Mouse (Mus musculus): ENCODE measurements around the gene Smok2b. TPM values are rescaled to one million over a fixed set of nuclear protein-coding genes. Genes with fewer than 3 reads are reported as not detected.
"Not testable (repeated sequence)": the region's sequence is repeated elsewhere in the genome, so short reads cannot be mapped to it uniquely, and the experiment has no call there.

The Smok2b gene
- polyA plus RNA-seq, 1 experiment = not detected

GRCm38 (mm10) chr17:13206491-13206890 lies 23.6 kb upstream of the Smok2b start:
- Histone ChIP-seq H3K4me3 (ENCODE audit: insufficient read depth, low read length) (no peak overlapping the region), H3K4me1 (ENCODE audit: control insufficient read depth, insufficient read depth, low read length) (no peaks in the 10 kb centered on the region), H3K27ac (ENCODE audit: insufficient read depth, low read length) (no peak overlapping the region)
- TF ChIP-seq CTCF (IDR thresholded peaks at IDR 0.05; ENCODE audit: extremely low read depth, insufficient read depth, low read length) = no peak
- no peak for TF ChIP-seq POLR2A (IDR thresholded peaks at IDR 0.05; ENCODE audit: extremely low read depth, insufficient read depth, low read length)

- H3K4me3 ChIP-seq (ENCODE audit: insufficient read depth, low read length); H3K4me1 ChIP-seq (ENCODE audit: control insufficient read depth, insufficient read depth, low read length): not testable (repeated sequence)
These were observed 21.6 kb upstream of the Smok2b start for GRCm38 (mm10) chr17:13208460-13208859.

GRCm38 (mm10) chr17:13212136-13212850 lies 17.8 kb upstream of the Smok2b start:
- TF ChIP-seq CTCF (IDR thresholded peaks at IDR 0.05; ENCODE audit: extremely low read depth, insufficient read depth, low read length) (no peak), POLR2A (IDR thresholded peaks at IDR 0.05; ENCODE audit: extremely low read depth, insufficient read depth, low read length) (no peak)
- Histone ChIP-seq H3K4me1 (ENCODE audit: control insufficient read depth, insufficient read depth, low read length) (no peaks in the 10 kb centered on the region), H3K4me3 (ENCODE audit: insufficient read depth, low read length) (no peak overlapping the region), H3K27ac (ENCODE audit: insufficient read depth, low read length) (no peak overlapping the region)

More at GRCm38 (mm10) chr17:13208460-13208859, 21.6 kb upstream of the Smok2b start:
- not testable (repeated sequence) for H3K27ac ChIP-seq (ENCODE audit: insufficient read depth, low read length)

GRCm38 (mm10) chr17:13214169-13214568 lies 15.9 kb upstream of the Smok2b start:
- no peaks in the 10 kb centered on the region for H3K4me1 ChIP-seq (ENCODE audit: control insufficient read depth, insufficient read depth, low read length)
- TF ChIP-seq CTCF (IDR thresholded peaks at IDR 0.05; ENCODE audit: extremely low read depth, insufficient read depth, low read length) (no peak), POLR2A (IDR thresholded peaks at IDR 0.05; ENCODE audit: extremely low read depth, insufficient read depth, low read length) (no peak)
- H3K27ac ChIP-seq (ENCODE audit: insufficient read depth, low read length) = no peak overlapping the region
- no peak overlapping the region for H3K4me3 ChIP-seq (ENCODE audit: insufficient read depth, low read length)

GRCm38 (mm10) chr17:13215595-13215994 lies 14.5 kb upstream of the Smok2b start:
- Histone ChIP-seq H3K4me1 (ENCODE audit: control insufficient read depth, insufficient read depth, low read length) (no peaks in the 10 kb centered on the region), H3K27ac (ENCODE audit: insufficient read depth, low read length) (no peak overlapping the region), H3K4me3 (ENCODE audit: insufficient read depth, low read length) (no peak overlapping the region)
- no peak for TF ChIP-seq CTCF (IDR thresholded peaks at IDR 0.05; ENCODE audit: extremely low read depth, insufficient read depth, low read length)
- TF ChIP-seq POLR2A (IDR thresholded peaks at IDR 0.05; ENCODE audit: extremely low read depth, insufficient read depth, low read length) = no peak

GRCm38 (mm10) chr17:13220888-13221287 lies 9.2 kb upstream of the Smok2b start, which contains the start of gene Smok2a:
Gene Smok2a, plus strand, starts transcription at chr17:13221188.
- H3K4me3 ChIP-seq (ENCODE audit: insufficient read depth, low read length) = no peak within 1 kb of the TSS
- TF ChIP-seq CTCF (IDR thresholded peaks at IDR 0.05; ENCODE audit: extremely low read depth, insufficient read depth, low read length) (no peak), POLR2A (IDR thresholded peaks at IDR 0.05; ENCODE audit: extremely low read depth, insufficient read depth, low read length) (no peak)
- no peak within 1 kb of the TSS for H3K27ac ChIP-seq (ENCODE audit: insufficient read depth, low read length)
- H3K4me1 ChIP-seq (ENCODE audit: control insufficient read depth, insufficient read depth, low read length) = no peaks in the 10 kb centered on the region

GRCm38 (mm10) chr17:13221921-13222320 lies 8.1 kb upstream of the Smok2b start:
- not testable (repeated sequence) for H3K4me1 ChIP-seq (ENCODE audit: control insufficient read depth, insufficient read depth, low read length); H3K27ac ChIP-seq (ENCODE audit: insufficient read depth, low read length); H3K4me3 ChIP-seq (ENCODE audit: insufficient read depth, low read length)

- H3K27ac ChIP-seq (ENCODE audit: insufficient read depth, low read length); H3K4me3 ChIP-seq (ENCODE audit: insufficient read depth, low read length); H3K4me1 ChIP-seq (ENCODE audit: control insufficient read depth, insufficient read depth, low read length): not testable (repeated sequence)
These were observed 9.4 kb downstream of the Smok2b start for GRCm38 (mm10) chr17:13239461-13239860.

GRCm38 (mm10) chr17:13240807-13241727 lies 11.0 kb downstream of the Smok2b start:
- not testable (repeated sequence) for H3K4me1 ChIP-seq (ENCODE audit: control insufficient read depth, insufficient read depth, low read length); H3K27ac ChIP-seq (ENCODE audit: insufficient read depth, low read length); H3K4me3 ChIP-seq (ENCODE audit: insufficient read depth, low read length)

- H3K4me3 ChIP-seq (ENCODE audit: insufficient read depth, low read length); H3K4me1 ChIP-seq (ENCODE audit: control insufficient read depth, insufficient read depth, low read length); H3K27ac ChIP-seq (ENCODE audit: insufficient read depth, low read length): not testable (repeated sequence)
These were observed 24.7 kb downstream of the Smok2b start for GRCm38 (mm10) chr17:13254786-13255185.

Other genes with a start within 250 kb of the Smok2b start
- gene Wtap, start 236.1 kb upstream of the Smok2b start, polyA plus RNA-seq (2012; rRNA removed) = 50.9 and 51.3 TPM in 2 replicates
- 222 and 230 TPM in 2 replicates for gene Sod2, start 223.4 kb upstream of the Smok2b start, polyA plus RNA-seq (2012; rRNA removed)
- gene Gpr31b, start 178.0 kb upstream of the Smok2b start, polyA plus RNA-seq (2012; rRNA removed) = not detected in 2 replicates
- gene Tcp10b, start 169.2 kb upstream of the Smok2b start, polyA plus RNA-seq (2012; rRNA removed) = 0.57 and 0.94 TPM in 2 replicates
- not detected in 2 replicates for gene Unc93a, start 98.4 kb upstream of the Smok2b start, polyA plus RNA-seq (2012; rRNA removed)
- not detected in 2 replicates for gene Smok2a, start 9.1 kb upstream of the Smok2b start, polyA plus RNA-seq (2012; rRNA removed)
- gene Tcp10c, start 124.3 kb downstream of the Smok2b start, polyA plus RNA-seq (2012; rRNA removed) = 0.08 TPM in 1 of 2 replicates, not detected in the other